Mouse (Mus musculus): Measurements from ENCODE around the gene Asic5. TPM values are rescaled to one million over a fixed set of nuclear protein-coding genes. Genes with fewer than 3 reads are reported as not detected.

Asic5 gene
- total RNA-seq, 1 experiment, result not detected

- Histone ChIP-seq H3K4me1 (ENCODE audit: control insufficient read depth in 2 of 2, insufficient read depth in 2 of 2, low read length in 2 of 2, poor library complexity in 1 of 2) (no peaks in the 10 kb centered on the region), H3K9ac (ENCODE audit: insufficient read depth, low read depth, low read length, poor library complexity, severe bottlenecking) (no peak overlapping the region), H3K4me3 (ENCODE audit: insufficient read depth in 1 of 2, low read depth in 1 of 2, low read length in 2 of 2, poor library complexity in 1 of 2, severe bottlenecking in 1 of 2) (no peak overlapping the region), H3K27ac (ENCODE audit: insufficient read depth, low read depth, low read length, poor library complexity, severe bottlenecking) (no peak overlapping the region), H3K9me3 (ENCODE audit: control insufficient read depth, insufficient read depth, low read depth, low read length) (no peaks in the 10 kb centered on the region), H3K36me3 (ENCODE audit: control insufficient read depth, insufficient read depth, low read length, poor library complexity, severe bottlenecking) (no peaks in the 10 kb centered on the region)
- no peak for DNase-seq (ENCODE audit: low read depth, low spot score)
- TF ChIP-seq ZNF384 (IDR thresholded peaks at IDR 0.05; ENCODE audit: low read depth, low read length) (no peak), ZC3H11A (IDR thresholded peaks at IDR 0.05; ENCODE audit: borderline replicate concordance, low read depth, low read length) (no peak), MAFK (IDR thresholded peaks at IDR 0.05; ENCODE audit: insufficient read depth, low read depth, low read length) (no peak), HCFC1 (IDR thresholded peaks at IDR 0.05; ENCODE audit: borderline replicate concordance, insufficient read depth, low read length) (no peak), CHD2 (IDR thresholded peaks at IDR 0.05; ENCODE audit: low read depth, low read length) (no peak)
- in situ Hi-C loops (cut with MboI; ENCODE audit: low sequenced_read_pairs in 2 of 2, unreplicated experiment in 2 of 2), result no loop called here
Measured at GRCm38 (mm10) chr3:81990531-81990930, 8.4 kb downstream of the Asic5 start.

- in situ Hi-C loops (cut with MboI; ENCODE audit: low sequenced_read_pairs in 2 of 2, unreplicated experiment in 2 of 2), result no loop called here
- no peaks in the 10 kb centered on the region for H3K4me1 ChIP-seq (ENCODE audit: control insufficient read depth in 2 of 2, insufficient read depth in 2 of 2, low read length in 2 of 2, poor library complexity in 1 of 2)
- H3K9me3 ChIP-seq (ENCODE audit: control insufficient read depth, insufficient read depth, low read depth, low read length), result no peaks in the 10 kb centered on the region
- H3K4me3 ChIP-seq (ENCODE audit: insufficient read depth in 1 of 2, low read depth in 1 of 2, low read length in 2 of 2, poor library complexity in 1 of 2, severe bottlenecking in 1 of 2), result no peak overlapping the region
- H3K9ac ChIP-seq (ENCODE audit: insufficient read depth, low read depth, low read length, poor library complexity, severe bottlenecking), result no peak overlapping the region
- TF ChIP-seq ZNF384 (IDR thresholded peaks at IDR 0.05; ENCODE audit: low read depth, low read length), result no peak
- no peak for TF ChIP-seq MAFK (IDR thresholded peaks at IDR 0.05; ENCODE audit: insufficient read depth, low read depth, low read length)
- TF ChIP-seq ZC3H11A (IDR thresholded peaks at IDR 0.05; ENCODE audit: borderline replicate concordance, low read depth, low read length), result no peak
- no peak for TF ChIP-seq HCFC1 (IDR thresholded peaks at IDR 0.05; ENCODE audit: borderline replicate concordance, insufficient read depth, low read length)
- no peak for TF ChIP-seq CHD2 (IDR thresholded peaks at IDR 0.05; ENCODE audit: low read depth, low read length)
- no peak for DNase-seq (ENCODE audit: low read depth, low spot score)
- H3K36me3 ChIP-seq (ENCODE audit: control insufficient read depth, insufficient read depth, low read length, poor library complexity, severe bottlenecking), result no peaks in the 10 kb centered on the region
- H3K27ac ChIP-seq (ENCODE audit: insufficient read depth, low read depth, low read length, poor library complexity, severe bottlenecking), result no peak overlapping the region
Measured at GRCm38 (mm10) chr3:81995371-81995770, 13.3 kb downstream of the Asic5 start.

- Histone ChIP-seq H3K9ac (ENCODE audit: insufficient read depth, low read depth, low read length, poor library complexity, severe bottlenecking) (no peak overlapping the region), H3K27ac (ENCODE audit: insufficient read depth, low read depth, low read length, poor library complexity, severe bottlenecking) (no peak overlapping the region), H3K9me3 (ENCODE audit: control insufficient read depth, insufficient read depth, low read depth, low read length) (no peaks in the 10 kb centered on the region), H3K4me3 (ENCODE audit: insufficient read depth in 1 of 2, low read depth in 1 of 2, low read length in 2 of 2, poor library complexity in 1 of 2, severe bottlenecking in 1 of 2) (no peak overlapping the region), H3K36me3 (ENCODE audit: control insufficient read depth, insufficient read depth, low read length, poor library complexity, severe bottlenecking) (no peaks in the 10 kb centered on the region), H3K4me1 (ENCODE audit: control insufficient read depth in 2 of 2, insufficient read depth in 2 of 2, low read length in 2 of 2, poor library complexity in 1 of 2) (no peaks in the 10 kb centered on the region)
- TF ChIP-seq ZNF384 (IDR thresholded peaks at IDR 0.05; ENCODE audit: low read depth, low read length) (no peak), CHD2 (IDR thresholded peaks at IDR 0.05; ENCODE audit: low read depth, low read length) (no peak), ZC3H11A (IDR thresholded peaks at IDR 0.05; ENCODE audit: borderline replicate concordance, low read depth, low read length) (no peak), HCFC1 (IDR thresholded peaks at IDR 0.05; ENCODE audit: borderline replicate concordance, insufficient read depth, low read length) (no peak)
- no peak for DNase-seq (ENCODE audit: low read depth, low spot score)
- in situ Hi-C loops (cut with MboI; ENCODE audit: low sequenced_read_pairs in 2 of 2, unreplicated experiment in 2 of 2), result no loop called here
Measured at GRCm38 (mm10) chr3:81995988-81996387, 13.9 kb downstream of the Asic5 start.

GRCm38 (mm10) chr3:82007002-82007401 lies 24.9 kb downstream of the Asic5 start:
- TF ChIP-seq MAFK (IDR thresholded peaks at IDR 0.05; ENCODE audit: insufficient read depth, low read depth, low read length) (no peak), HCFC1 (IDR thresholded peaks at IDR 0.05; ENCODE audit: borderline replicate concordance, insufficient read depth, low read length) (no peak), CHD2 (IDR thresholded peaks at IDR 0.05; ENCODE audit: low read depth, low read length) (no peak), ZC3H11A (IDR thresholded peaks at IDR 0.05; ENCODE audit: borderline replicate concordance, low read depth, low read length) (no peak), ZNF384 (IDR thresholded peaks at IDR 0.05; ENCODE audit: low read depth, low read length) (no peak)
- Histone ChIP-seq H3K4me3 (ENCODE audit: insufficient read depth in 1 of 2, low read depth in 1 of 2, low read length in 2 of 2, poor library complexity in 1 of 2, severe bottlenecking in 1 of 2) (no peak overlapping the region), H3K27ac (ENCODE audit: insufficient read depth, low read depth, low read length, poor library complexity, severe bottlenecking) (no peak overlapping the region), H3K36me3 (ENCODE audit: control insufficient read depth, insufficient read depth, low read length, poor library complexity, severe bottlenecking) (no peaks in the 10 kb centered on the region), H3K9me3 (ENCODE audit: control insufficient read depth, insufficient read depth, low read depth, low read length) (no peaks in the 10 kb centered on the region), H3K4me1 (ENCODE audit: control insufficient read depth in 2 of 2, insufficient read depth in 2 of 2, low read length in 2 of 2, poor library complexity in 1 of 2) (no peaks in the 10 kb centered on the region), H3K9ac (ENCODE audit: insufficient read depth, low read depth, low read length, poor library complexity, severe bottlenecking) (no peak overlapping the region)
- no peak for DNase-seq (ENCODE audit: low read depth, low spot score)
- in situ Hi-C loops (cut with MboI; ENCODE audit: low sequenced_read_pairs in 2 of 2, unreplicated experiment in 2 of 2), result no loop called here

GRCm38 (mm10) chr3:82014148-82014703 lies 32.1 kb downstream of the Asic5 start:
- in situ Hi-C loops (cut with MboI; ENCODE audit: low sequenced_read_pairs in 2 of 2, unreplicated experiment in 2 of 2), result no loop called here
- no peak for TF ChIP-seq ZC3H11A (IDR thresholded peaks at IDR 0.05; ENCODE audit: borderline replicate concordance, low read depth, low read length)
- TF ChIP-seq HCFC1 (IDR thresholded peaks at IDR 0.05; ENCODE audit: borderline replicate concordance, insufficient read depth, low read length), result no peak
- no peak for TF ChIP-seq MAFK (IDR thresholded peaks at IDR 0.05; ENCODE audit: insufficient read depth, low read depth, low read length)
- no peak for TF ChIP-seq ZNF384 (IDR thresholded peaks at IDR 0.05; ENCODE audit: low read depth, low read length)
- TF ChIP-seq CHD2 (IDR thresholded peaks at IDR 0.05; ENCODE audit: low read depth, low read length), result no peak

More at GRCm38 (mm10) chr3:82014148-82014703, 32.1 kb downstream of the Asic5 start:
- no peaks in the 10 kb centered on the region for H3K9me3 ChIP-seq (ENCODE audit: control insufficient read depth, insufficient read depth, low read depth, low read length)
- no peak for DNase-seq (ENCODE audit: low read depth, low spot score)
- no peak overlapping the region for H3K9ac ChIP-seq (ENCODE audit: insufficient read depth, low read depth, low read length, poor library complexity, severe bottlenecking)
- no peak overlapping the region for H3K27ac ChIP-seq (ENCODE audit: insufficient read depth, low read depth, low read length, poor library complexity, severe bottlenecking)
- no peaks in the 10 kb centered on the region for H3K4me1 ChIP-seq (ENCODE audit: control insufficient read depth in 2 of 2, insufficient read depth in 2 of 2, low read length in 2 of 2, poor library complexity in 1 of 2)
- H3K4me3 ChIP-seq (ENCODE audit: insufficient read depth in 1 of 2, low read depth in 1 of 2, low read length in 2 of 2, poor library complexity in 1 of 2, severe bottlenecking in 1 of 2), result no peak overlapping the region
- no peaks in the 10 kb centered on the region for H3K36me3 ChIP-seq (ENCODE audit: control insufficient read depth, insufficient read depth, low read length, poor library complexity, severe bottlenecking)

All from ES-E14 (cell line).